Mouse (Mus musculus): ENCODE data around the gene Prkcb. TPM values are rescaled to one million over a fixed set of nuclear protein-coding genes. Genes with fewer than 3 reads are reported as not detected.

Gene Prkcb
- polyA plus RNA-seq, 1 experiment from 2014 or later = 3.7 TPM

DNA sequence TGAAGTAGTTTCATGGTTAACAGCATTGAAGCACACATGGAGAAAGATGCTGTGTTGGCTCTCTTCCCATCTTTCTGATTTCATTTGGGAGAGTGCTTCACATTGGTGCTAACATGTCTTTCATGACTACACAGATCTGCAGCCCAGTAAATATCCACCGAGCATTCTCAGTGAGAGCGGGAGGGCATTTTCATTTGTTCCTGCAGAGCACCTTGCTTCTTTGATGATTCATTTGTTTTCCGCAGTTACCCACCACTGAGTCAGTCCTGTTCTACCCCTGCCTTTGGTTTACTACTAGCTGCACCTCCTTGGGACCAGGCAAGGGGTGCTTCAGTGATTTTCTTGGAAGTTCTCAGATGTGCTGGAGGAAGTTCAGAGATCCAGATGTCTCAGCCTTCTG, 8.3 kb downstream of the Prkcb start:
- H3K4me1 ChIP-seq (replicated peaks; ENCODE audit: control insufficient read depth, insufficient read depth, low read length) = no peaks in the 10 kb centered on the region
- no peaks in the 10 kb centered on the region for H3K9me3 ChIP-seq (ENCODE audit: control insufficient read depth, low read length)
- ATAC-seq (replicated peaks; ENCODE audit: low FRiP score) (no peak), DNase-seq (ENCODE audit: low spot score) (no peak)
- H3K4me3 ChIP-seq (ENCODE audit: low read depth, low read length) = no peak overlapping the region
- no peak overlapping the region for H3K27ac ChIP-seq (ENCODE audit: low read depth, low read length)
- H3K9ac ChIP-seq (ENCODE audit: low read depth, low read length) = no peak overlapping the region
- H3K36me3 ChIP-seq (ENCODE audit: control insufficient read depth, insufficient read depth, low read length) = no peaks in the 10 kb centered on the region
- H3K27me3 ChIP-seq (replicated peaks; ENCODE audit: control insufficient read depth, insufficient read depth, low read length) = peaks cover 2% of the 10 kb centered on the region; the same call in 1 of the 2 replicates
- H3K4me2 ChIP-seq = no peak overlapping the region
- 82% methylated on average over 3 of the region's 3 CpGs for WGBS

DNA sequence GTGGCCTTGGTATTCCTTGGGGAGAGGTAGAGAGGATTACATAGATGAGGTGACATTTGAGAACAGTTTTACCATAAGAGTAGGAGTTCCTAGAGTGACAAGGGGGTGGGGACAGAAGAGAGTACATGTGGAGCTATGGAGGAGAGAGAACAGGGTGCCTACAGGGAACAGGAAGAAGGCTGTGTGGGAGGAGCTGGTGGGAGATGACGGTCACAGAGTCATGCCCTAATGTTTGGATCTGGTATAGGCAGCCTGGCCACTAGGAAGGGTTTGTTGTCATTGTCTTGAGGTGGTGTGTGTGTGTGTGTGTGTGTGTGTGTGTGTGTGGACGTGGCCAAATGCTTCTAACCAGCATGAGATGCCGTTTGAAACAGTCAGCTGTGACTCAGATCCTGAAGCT, 9.1 kb downstream of the Prkcb start:
- Histone ChIP-seq H3K36me3 (ENCODE audit: control insufficient read depth, insufficient read depth, low read length) (no peaks in the 10 kb centered on the region), H3K9ac (ENCODE audit: low read depth, low read length) (no peak overlapping the region), H3K27me3 (replicated peaks; ENCODE audit: control insufficient read depth, insufficient read depth, low read length) (no peaks in the 10 kb centered on the region), H3K4me2 (no peak overlapping the region), H3K9me3 (ENCODE audit: control insufficient read depth, low read length) (no peaks in the 10 kb centered on the region), H3K4me3 (ENCODE audit: low read depth, low read length) (no peak overlapping the region), H3K27ac (ENCODE audit: low read depth, low read length) (no peak overlapping the region), H3K4me1 (replicated peaks; ENCODE audit: control insufficient read depth, insufficient read depth, low read length) (no peaks in the 10 kb centered on the region)
- no peak for DNase-seq (ENCODE audit: low spot score)
- ATAC-seq (replicated peaks; ENCODE audit: low FRiP score) = no peak
- WGBS = 33% methylated on average over 3 of the region's 3 CpGs

DNA sequence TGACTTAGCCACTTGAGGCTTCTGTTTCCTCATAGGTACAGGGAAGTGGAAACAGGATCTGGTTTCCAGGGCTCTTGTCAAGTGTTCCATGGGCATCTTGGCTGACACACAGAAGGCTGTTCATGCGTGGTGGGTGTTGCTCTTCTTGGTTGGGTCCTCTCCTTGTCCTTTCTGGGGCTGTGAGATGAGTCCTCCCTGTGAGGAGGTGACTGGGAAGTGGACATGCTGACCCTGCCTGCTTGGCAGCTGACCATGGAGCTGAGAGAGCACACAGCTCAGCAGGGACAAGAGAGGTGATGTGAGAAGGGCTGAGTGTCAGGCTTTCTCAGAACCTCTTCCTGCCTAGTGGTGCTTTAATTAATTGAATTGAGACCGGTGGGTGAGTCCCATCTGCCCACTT, 10.2 kb downstream of the Prkcb start:
- H3K9me3 ChIP-seq (ENCODE audit: control insufficient read depth, low read length) = no peaks in the 10 kb centered on the region
- no peak overlapping the region for H3K27ac ChIP-seq (ENCODE audit: low read depth, low read length)
- whole genome bisulfite sequencing = 86% methylated on average over 2 of the region's 2 CpGs
- H3K9ac ChIP-seq (ENCODE audit: low read depth, low read length) = no peak overlapping the region
- H3K27me3 ChIP-seq (replicated peaks; ENCODE audit: control insufficient read depth, insufficient read depth, low read length) = no peaks in the 10 kb centered on the region
- H3K36me3 ChIP-seq (ENCODE audit: control insufficient read depth, insufficient read depth, low read length) = no peaks in the 10 kb centered on the region
- ATAC-seq (replicated peaks; ENCODE audit: low FRiP score) (no peak), DNase-seq (ENCODE audit: low spot score) (no peak)
- no peak overlapping the region for H3K4me3 ChIP-seq (ENCODE audit: low read depth, low read length)
- no peak overlapping the region for H3K4me2 ChIP-seq
- H3K4me1 ChIP-seq (replicated peaks; ENCODE audit: control insufficient read depth, insufficient read depth, low read length) = no peaks in the 10 kb centered on the region

DNA sequence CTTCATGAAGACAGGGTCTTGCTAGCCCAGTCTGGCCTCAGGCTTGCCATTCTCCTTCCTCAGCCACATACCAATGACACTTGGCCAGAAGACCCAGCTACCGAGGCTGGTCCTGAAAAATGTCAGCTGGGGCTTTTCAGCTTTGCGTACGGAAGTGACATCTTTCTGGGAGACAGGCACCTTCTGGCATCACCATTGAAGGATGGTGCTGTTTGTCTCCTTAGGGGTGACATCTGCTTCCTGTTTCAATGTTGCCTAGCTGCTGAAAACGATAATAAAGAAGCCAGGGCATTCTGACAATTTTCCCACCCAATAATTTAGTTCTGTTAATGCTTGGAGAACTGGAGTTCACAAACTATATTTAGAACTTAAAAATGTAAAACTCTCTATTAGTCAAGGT, 12.0 kb downstream of the Prkcb start:
- Histone ChIP-seq H3K36me3 (ENCODE audit: control insufficient read depth, insufficient read depth, low read length) (no peaks in the 10 kb centered on the region), H3K27me3 (replicated peaks; ENCODE audit: control insufficient read depth, insufficient read depth, low read length) (no peaks in the 10 kb centered on the region), H3K4me3 (ENCODE audit: low read depth, low read length) (no peak overlapping the region), H3K27ac (ENCODE audit: low read depth, low read length) (no peak overlapping the region), H3K9ac (ENCODE audit: low read depth, low read length) (no peak overlapping the region), H3K9me3 (ENCODE audit: control insufficient read depth, low read length) (no peaks in the 10 kb centered on the region), H3K4me1 (replicated peaks; ENCODE audit: control insufficient read depth, insufficient read depth, low read length) (no peaks in the 10 kb centered on the region), H3K4me2 (no peak overlapping the region)
- DNase-seq (ENCODE audit: low spot score) (no peak), ATAC-seq (replicated peaks; ENCODE audit: low FRiP score) (no peak)
- 58% methylated on average over 4 of the region's 4 CpGs for WGBS

DNA sequence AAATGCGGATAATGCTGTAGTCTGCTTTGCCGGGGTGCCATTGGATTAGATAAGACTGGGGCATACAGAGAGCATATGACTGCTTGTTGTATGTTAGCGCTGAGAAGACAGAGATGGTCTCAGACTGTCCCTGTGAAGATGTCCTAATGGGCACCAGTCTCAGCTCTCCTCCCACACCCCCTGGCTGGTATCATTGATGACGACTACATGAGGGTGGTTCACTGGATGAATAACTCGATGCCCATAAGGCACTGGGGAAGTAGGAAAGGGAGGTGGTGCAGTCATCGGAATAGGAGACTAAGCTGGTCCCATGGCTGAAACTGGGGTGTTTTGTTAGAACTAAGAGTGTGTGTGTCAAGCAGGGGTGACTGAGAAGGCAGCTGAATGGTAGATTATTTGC, 14.0 kb downstream of the Prkcb start:
- Histone ChIP-seq H3K27ac (ENCODE audit: low read depth, low read length) (no peak overlapping the region), H3K9ac (ENCODE audit: low read depth, low read length) (no peak overlapping the region), H3K4me1 (replicated peaks; ENCODE audit: control insufficient read depth, insufficient read depth, low read length) (no peaks in the 10 kb centered on the region), H3K4me3 (ENCODE audit: low read depth, low read length) (no peak overlapping the region), H3K36me3 (ENCODE audit: control insufficient read depth, insufficient read depth, low read length) (no peaks in the 10 kb centered on the region), H3K4me2 (no peak overlapping the region), H3K9me3 (ENCODE audit: control insufficient read depth, low read length) (no peaks in the 10 kb centered on the region), H3K27me3 (replicated peaks; ENCODE audit: control insufficient read depth, insufficient read depth, low read length) (no peaks in the 10 kb centered on the region)
- no peak for ATAC-seq (replicated peaks; ENCODE audit: low FRiP score)
- DNase-seq (ENCODE audit: low spot score) = no peak
- WGBS = 85% methylated on average over 6 of the region's 6 CpGs

DNA sequence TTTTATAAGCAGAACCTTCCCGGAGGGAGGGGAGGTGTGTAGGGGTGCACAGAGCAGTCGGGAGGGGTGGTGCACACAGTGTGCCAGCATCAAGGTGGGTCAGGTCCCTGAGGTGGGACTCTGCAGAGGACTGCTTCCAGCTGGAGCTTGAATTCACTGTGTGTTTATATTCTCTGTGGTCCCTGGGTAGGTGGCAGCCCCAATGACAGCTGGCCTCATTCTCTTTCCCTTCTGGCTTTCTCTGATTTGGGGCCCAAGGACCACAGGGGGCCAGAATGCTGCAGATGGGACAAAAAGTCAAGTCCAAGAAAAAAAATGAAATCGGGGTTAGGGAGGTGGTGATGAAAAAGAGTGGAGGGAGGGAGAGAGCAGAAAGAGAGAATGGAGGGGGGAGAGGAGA, 15.4 kb downstream of the Prkcb start:
- Histone ChIP-seq H3K9me3 (ENCODE audit: control insufficient read depth, low read length) (no peaks in the 10 kb centered on the region), H3K4me3 (ENCODE audit: low read depth, low read length) (no peak overlapping the region), H3K4me2 (no peak overlapping the region), H3K36me3 (ENCODE audit: control insufficient read depth, insufficient read depth, low read length) (no peaks in the 10 kb centered on the region), H3K9ac (ENCODE audit: low read depth, low read length) (no peak overlapping the region), H3K27ac (ENCODE audit: low read depth, low read length) (no peak overlapping the region), H3K4me1 (replicated peaks; ENCODE audit: control insufficient read depth, insufficient read depth, low read length) (no peaks in the 10 kb centered on the region), H3K27me3 (replicated peaks; ENCODE audit: control insufficient read depth, insufficient read depth, low read length) (no peaks in the 10 kb centered on the region)
- DNase-seq (ENCODE audit: low spot score) (no peak), ATAC-seq (replicated peaks; ENCODE audit: low FRiP score) (no peak)
- WGBS = 71% methylated on average over 3 of the region's 3 CpGs

DNA sequence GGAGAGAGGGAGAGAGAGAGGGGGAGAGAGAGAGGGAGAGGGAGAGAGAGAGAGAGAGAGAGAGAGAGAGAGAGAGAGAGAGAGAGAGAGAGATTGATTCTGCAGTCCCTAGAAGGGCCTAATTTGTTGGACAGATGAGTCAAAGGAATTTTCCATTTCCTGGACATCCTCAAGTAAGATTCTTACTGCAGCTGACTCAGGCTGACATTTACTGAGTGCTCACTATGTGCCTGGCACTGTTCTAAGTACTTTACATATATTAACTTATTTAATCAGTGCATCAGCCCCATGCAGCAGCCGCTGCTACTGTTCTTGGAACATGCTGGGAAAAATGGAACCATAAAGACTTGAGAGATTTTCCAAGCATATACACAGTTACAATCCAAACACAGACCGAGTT, 16.0 kb downstream of the Prkcb start:
- no peak for ATAC-seq (replicated peaks; ENCODE audit: low FRiP score)

DNA sequence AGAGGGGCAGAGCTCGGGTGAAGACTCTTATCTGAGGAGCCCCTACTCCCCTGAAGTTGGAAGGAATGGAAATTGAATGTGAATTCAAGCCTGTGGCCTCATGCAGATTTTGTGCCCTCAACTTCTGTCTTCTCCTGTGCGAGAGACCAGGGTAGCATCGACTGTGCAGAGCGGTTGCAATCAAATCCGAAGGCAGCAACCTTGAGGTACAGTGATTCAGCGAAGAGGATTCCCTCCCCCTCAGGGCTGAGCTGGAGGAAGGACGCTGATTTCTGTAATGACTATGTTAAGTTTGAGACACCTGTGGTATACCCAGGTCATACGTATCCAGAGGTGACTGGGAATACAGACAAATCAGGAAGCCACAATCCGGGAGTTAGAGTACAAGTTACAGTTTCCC, 18.7 kb downstream of the Prkcb start:
- ATAC-seq (replicated peaks; ENCODE audit: low FRiP score) = no peak
- H3K4me1 ChIP-seq (replicated peaks; ENCODE audit: control insufficient read depth, insufficient read depth, low read length) = no peaks in the 10 kb centered on the region
- DNase-seq (ENCODE audit: low spot score) = no peak
- no peak overlapping the region for H3K9ac ChIP-seq (ENCODE audit: low read depth, low read length)
- no peaks in the 10 kb centered on the region for H3K36me3 ChIP-seq (ENCODE audit: control insufficient read depth, insufficient read depth, low read length)
- no peak overlapping the region for H3K27ac ChIP-seq (ENCODE audit: low read depth, low read length)
- WGBS = 82% methylated on average over 9 of the region's 9 CpGs
- no peaks in the 10 kb centered on the region for H3K9me3 ChIP-seq (ENCODE audit: control insufficient read depth, low read length)
- no peaks in the 10 kb centered on the region for H3K27me3 ChIP-seq (replicated peaks; ENCODE audit: control insufficient read depth, insufficient read depth, low read length)
- H3K4me3 ChIP-seq (ENCODE audit: low read depth, low read length) = no peak overlapping the region
- no peak overlapping the region for H3K4me2 ChIP-seq

More for the DNA sequence above, 16.0 kb downstream of the Prkcb start:
- Histone ChIP-seq H3K4me2 (no peak overlapping the region), H3K4me1 (replicated peaks; ENCODE audit: control insufficient read depth, insufficient read depth, low read length) (no peaks in the 10 kb centered on the region), H3K36me3 (ENCODE audit: control insufficient read depth, insufficient read depth, low read length) (no peaks in the 10 kb centered on the region), H3K9ac (ENCODE audit: low read depth, low read length) (no peak overlapping the region), H3K27ac (ENCODE audit: low read depth, low read length) (no peak overlapping the region), H3K9me3 (ENCODE audit: control insufficient read depth, low read length) (no peaks in the 10 kb centered on the region), H3K4me3 (ENCODE audit: low read depth, low read length) (no peak overlapping the region), H3K27me3 (replicated peaks; ENCODE audit: control insufficient read depth, insufficient read depth, low read length) (no peaks in the 10 kb centered on the region)
- WGBS = 71% methylated on average over 2 of the region's 2 CpGs
- no peak for DNase-seq (ENCODE audit: low spot score)

DNA sequence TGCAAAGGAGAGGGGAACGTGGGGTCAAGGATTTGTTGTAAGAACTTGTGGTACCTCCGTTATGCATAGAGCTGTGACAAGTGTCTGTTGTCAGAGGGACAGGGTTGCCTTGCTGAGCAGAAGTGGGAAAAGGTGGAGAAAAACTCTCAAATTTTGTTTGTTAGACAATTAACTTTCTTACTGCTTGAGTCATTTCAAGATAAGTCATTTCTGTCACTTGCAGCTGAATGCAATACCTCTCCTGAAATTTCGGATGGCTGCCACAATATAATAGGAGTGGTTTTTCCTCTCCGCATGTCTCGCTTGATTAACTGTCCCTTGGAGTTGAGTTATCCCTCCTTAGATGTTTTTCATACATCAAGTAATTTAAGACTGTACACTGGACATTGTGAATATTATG, 20.1 kb downstream of the Prkcb start:
- Histone ChIP-seq H3K4me2 (no peak overlapping the region), H3K36me3 (ENCODE audit: control insufficient read depth, insufficient read depth, low read length) (no peaks in the 10 kb centered on the region), H3K27ac (ENCODE audit: low read depth, low read length) (no peak overlapping the region), H3K4me1 (replicated peaks; ENCODE audit: control insufficient read depth, insufficient read depth, low read length) (no peaks in the 10 kb centered on the region), H3K9ac (ENCODE audit: low read depth, low read length) (no peak overlapping the region), H3K9me3 (ENCODE audit: control insufficient read depth, low read length) (no peaks in the 10 kb centered on the region), H3K4me3 (ENCODE audit: low read depth, low read length) (no peak overlapping the region), H3K27me3 (replicated peaks; ENCODE audit: control insufficient read depth, insufficient read depth, low read length) (no peaks in the 10 kb centered on the region)
- WGBS = 82% methylated on average over 5 of the region's 5 CpGs
- no peak for ATAC-seq (replicated peaks; ENCODE audit: low FRiP score)
- DNase-seq (ENCODE audit: low spot score) = no peak
